In genomic region chr16:21415128-21415527, GRCm38 (mm10) we compare ENCODE assay signal across 24 mouse cellular contexts.
"Had no signal": no experiment of that assay in that cellular context is flagged by ENCODE, and none has a peak within 500 bp of the region (broad histone marks: within the 10 kb centered on the region; RNA-seq: fewer than 3 reads in every experiment).

No protein-coding gene starts in this region.

- H3K4me1 ChIP-seq: embryonic facial prominence, embryonic 12.5 days; embryonic facial prominence, embryonic 13.5 days; embryonic facial prominence, embryonic 15.5 days; forebrain, embryonic 10.5 days; forebrain, embryonic 12.5 days; forebrain, embryonic 13.5 days; forebrain, embryonic 15.5 days had no signal

- H3K9me3 ChIP-seq: embryonic facial prominence, embryonic 10.5 days; embryonic facial prominence, embryonic 12.5 days; embryonic facial prominence, embryonic 13.5 days; embryonic facial prominence, embryonic 15.5 days; forebrain, embryonic 10.5 days; forebrain, embryonic 12.5 days; forebrain, embryonic 13.5 days; forebrain, embryonic 15.5 days had no signal

- DNase-seq: cerebellum, adult 9-10 months; cerebellum, adult 9-11 months; cerebellum, postnatal 10 days; cerebellum, postnatal 14 days; cerebellum, postnatal 25 days; cerebellum, postnatal 36 days; embryo, embryonic 11 days; forebrain, postnatal 0 days; gastrocnemius, adult 2 months; gastrocnemius, postnatal 10 days; gastrocnemius, postnatal 14 days; gastrocnemius, postnatal 25 days; gastrocnemius, postnatal 36 days; heart, adult 18-20 months; heart, adult 2 months had no signal

- H3K9ac ChIP-seq: embryonic facial prominence, embryonic 12.5 days; embryonic facial prominence, embryonic 13.5 days; embryonic facial prominence, embryonic 15.5 days; forebrain, embryonic 12.5 days; forebrain, embryonic 13.5 days; forebrain, embryonic 15.5 days; forebrain, postnatal 0 days had no signal

- H3K4me2 ChIP-seq: embryonic facial prominence, embryonic 12.5 days; embryonic facial prominence, embryonic 13.5 days; embryonic facial prominence, embryonic 15.5 days; forebrain, embryonic 12.5 days; forebrain, embryonic 13.5 days; forebrain, embryonic 15.5 days had no signal

- H3K27me3 ChIP-seq: embryonic facial prominence, embryonic 12.5 days; embryonic facial prominence, embryonic 13.5 days; embryonic facial prominence, embryonic 15.5 days; forebrain, embryonic 12.5 days; forebrain, embryonic 13.5 days; forebrain, embryonic 15.5 days had no signal

- H3K27ac ChIP-seq: embryonic facial prominence, embryonic 10.5 days; embryonic facial prominence, embryonic 12.5 days; embryonic facial prominence, embryonic 13.5 days; embryonic facial prominence, embryonic 15.5 days; forebrain, embryonic 10.5 days; forebrain, embryonic 12.5 days; forebrain, embryonic 13.5 days; forebrain, embryonic 15.5 days; gastrocnemius, adult 2 months; heart, adult 2 months had no signal

- H3K4me3 ChIP-seq: embryonic facial prominence, embryonic 10.5 days; embryonic facial prominence, embryonic 12.5 days; embryonic facial prominence, embryonic 13.5 days; embryonic facial prominence, embryonic 15.5 days; erythroblast, embryonic 14.5 days; forebrain, embryonic 10.5 days; forebrain, embryonic 12.5 days; forebrain, embryonic 13.5 days; forebrain, embryonic 15.5 days; gastrocnemius, adult 2 months; heart, adult 2 months had no signal

- H3K36me3 ChIP-seq: embryonic facial prominence, embryonic 10.5 days; embryonic facial prominence, embryonic 12.5 days; embryonic facial prominence, embryonic 13.5 days; embryonic facial prominence, embryonic 15.5 days; forebrain, embryonic 10.5 days; forebrain, embryonic 12.5 days; forebrain, embryonic 15.5 days had no signal
